Mouse (Mus musculus): ENCODE data around the gene Ankib1. TPM values are rescaled to one million over a fixed set of nuclear protein-coding genes. Genes with fewer than 3 reads are reported as not detected.

Ankib1 gene
- 59.3 TPM for polyA plus RNA-seq (2014; fragmentation: Illumina TruSeq; extraction: RNeasy Lipid Tissue Mini Kit (QIAGEN cat#74804); ENCODE audit: low replicate concordance)

GRCm38 (mm10) chr5:3802433-3803291, at the start of gene Ankib1, which contains the start of gene Krit1:
TSS of gene Ankib1 (minus strand) at chr5:3802925.
TSS of gene Krit1 (plus strand) at chr5:3803184.

DNA sequence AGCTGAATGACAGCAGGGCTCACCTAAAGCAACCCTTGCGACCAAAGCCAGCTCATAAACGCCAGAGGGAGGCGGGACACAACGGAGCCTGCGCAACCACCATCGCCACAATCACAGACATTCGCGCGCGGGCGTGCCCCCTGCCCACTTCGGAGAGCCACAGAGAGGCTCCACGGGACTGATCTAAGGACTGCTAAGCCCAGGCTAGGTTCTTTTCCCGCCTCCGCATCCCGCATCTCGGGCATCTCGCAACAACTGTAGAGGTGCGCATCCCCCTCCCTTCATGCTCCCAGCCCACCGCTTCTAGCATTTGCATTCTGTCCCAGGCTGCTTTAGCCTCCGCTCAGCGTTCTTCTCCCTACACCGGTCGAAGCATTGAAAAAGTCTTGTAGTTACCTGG, 42.3 kb upstream of the Ankib1 start, which contains the start of gene Lrrd1:
Gene Lrrd1, plus strand, starts transcription at position 148 of the 400 bp plus-strand sequence.

DNA sequence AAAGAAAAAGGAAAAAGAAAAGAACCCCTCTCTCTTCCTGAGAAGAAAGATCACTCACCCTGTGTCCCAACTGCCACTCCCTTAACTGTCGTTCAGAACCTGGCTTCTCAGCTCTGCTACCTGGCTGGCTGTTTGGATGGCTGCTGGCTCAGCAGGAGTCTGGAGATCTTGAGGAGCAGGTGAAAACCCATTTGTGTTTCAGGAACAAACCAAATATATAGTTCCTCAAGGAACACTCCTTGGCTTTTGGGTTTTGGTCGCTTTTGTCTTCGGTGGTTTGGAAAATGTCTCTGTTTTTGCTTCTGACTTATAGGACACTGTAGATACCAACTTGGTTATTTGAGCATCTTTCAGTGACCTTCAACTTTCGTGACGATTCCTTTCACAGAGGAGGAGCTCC, 145.6 kb downstream of the Ankib1 start, which contains the start of gene Gatad1:
Gene Gatad1, minus strand, starts transcription at position 101 of the 400 bp plus-strand sequence.

GRCm38 (mm10) chr5:3650881-3651280, 151.8 kb downstream of the Ankib1 start, which contains the start of gene Tmbim7:
TSS of gene Tmbim7 (plus strand) at chr5:3651181.

Other genes with a start within 250 kb of the Ankib1 start
- gene 1700109H08Rik, start 231.4 kb downstream of the Ankib1 start, polyA plus RNA-seq (2014; fragmentation: Illumina TruSeq; extraction: RNeasy Lipid Tissue Mini Kit (QIAGEN cat#74804); ENCODE audit: low replicate concordance): 6.5 TPM
- 34.7 TPM for gene Pex1, start 206.9 kb downstream of the Ankib1 start, polyA plus RNA-seq (2014; fragmentation: Illumina TruSeq; extraction: RNeasy Lipid Tissue Mini Kit (QIAGEN cat#74804); ENCODE audit: low replicate concordance)
- gene Rbm48, start 206.3 kb downstream of the Ankib1 start, polyA plus RNA-seq (2014; fragmentation: Illumina TruSeq; extraction: RNeasy Lipid Tissue Mini Kit (QIAGEN cat#74804); ENCODE audit: low replicate concordance): 14.7 TPM
- gene Tmbim7, start 151.7 kb downstream of the Ankib1 start, polyA plus RNA-seq (2014; fragmentation: Illumina TruSeq; extraction: RNeasy Lipid Tissue Mini Kit (QIAGEN cat#74804); ENCODE audit: low replicate concordance): not detected
- 108 TPM for gene Gatad1, start 145.7 kb downstream of the Ankib1 start, polyA plus RNA-seq (2014; fragmentation: Illumina TruSeq; extraction: RNeasy Lipid Tissue Mini Kit (QIAGEN cat#74804); ENCODE audit: low replicate concordance)
- 89.4 TPM for gene Krit1, start 259 bp upstream of the Ankib1 start, polyA plus RNA-seq (2014; fragmentation: Illumina TruSeq; extraction: RNeasy Lipid Tissue Mini Kit (QIAGEN cat#74804); ENCODE audit: low replicate concordance)
- gene Lrrd1, start 42.2 kb upstream of the Ankib1 start, polyA plus RNA-seq (2014; fragmentation: Illumina TruSeq; extraction: RNeasy Lipid Tissue Mini Kit (QIAGEN cat#74804); ENCODE audit: low replicate concordance): not detected
- 17.7 TPM for gene Mterf1a, start 91.0 kb upstream of the Ankib1 start, polyA plus RNA-seq (2014; fragmentation: Illumina TruSeq; extraction: RNeasy Lipid Tissue Mini Kit (QIAGEN cat#74804); ENCODE audit: low replicate concordance)
- gene Akap9, start 125.1 kb upstream of the Ankib1 start, polyA plus RNA-seq (2014; fragmentation: Illumina TruSeq; extraction: RNeasy Lipid Tissue Mini Kit (QIAGEN cat#74804); ENCODE audit: low replicate concordance): 117 TPM

Data from small intestine, adult 10 weeks (tissue).